Mouse (Mus musculus): ENCODE data around the gene Icam2. TPM values are rescaled to one million over a fixed set of nuclear protein-coding genes. Genes with fewer than 3 reads are reported as not detected.

Gene Icam2
- polyA plus RNA-seq, 1 experiment from 2014 or later: 75.5 TPM

DNA sequence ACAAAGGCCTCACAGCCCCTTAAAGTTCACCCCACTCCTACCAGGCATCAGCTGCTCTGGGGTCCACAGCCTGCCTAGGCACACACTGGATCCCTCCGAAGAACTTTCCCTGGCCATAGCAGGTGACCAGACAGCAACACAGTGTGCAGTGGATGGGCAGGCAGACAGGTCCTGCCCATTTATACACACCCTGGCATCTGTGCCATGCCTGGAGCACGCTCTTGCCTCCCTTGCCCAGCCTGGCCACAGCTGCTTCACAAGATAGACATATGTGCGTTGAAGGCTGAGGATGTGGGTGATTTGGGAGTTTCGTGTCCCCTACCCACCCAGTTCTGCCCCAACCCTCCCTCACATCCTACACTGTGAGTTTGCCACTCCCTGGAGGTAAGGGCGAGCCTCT, 49.8 kb downstream of the Icam2 start:
- H3K4me2 ChIP-seq: no peak overlapping the region
- 82% methylated on average over 5 of the region's 5 CpGs for WGBS
- no peak overlapping the region for H3K4me3 ChIP-seq (replicated peaks)
- no peak for ATAC-seq (replicated peaks; ENCODE audit: low FRiP score)
- no peaks in the 10 kb centered on the region for H3K9me3 ChIP-seq (replicated peaks)
- no peak overlapping the region for H3K27ac ChIP-seq
- no peaks in the 10 kb centered on the region for H3K36me3 ChIP-seq
- no peak overlapping the region for H3K9ac ChIP-seq
- H3K27me3 ChIP-seq: no peaks in the 10 kb centered on the region
- peaks cover 7% of the 10 kb centered on the region for H3K4me1 ChIP-seq

DNA sequence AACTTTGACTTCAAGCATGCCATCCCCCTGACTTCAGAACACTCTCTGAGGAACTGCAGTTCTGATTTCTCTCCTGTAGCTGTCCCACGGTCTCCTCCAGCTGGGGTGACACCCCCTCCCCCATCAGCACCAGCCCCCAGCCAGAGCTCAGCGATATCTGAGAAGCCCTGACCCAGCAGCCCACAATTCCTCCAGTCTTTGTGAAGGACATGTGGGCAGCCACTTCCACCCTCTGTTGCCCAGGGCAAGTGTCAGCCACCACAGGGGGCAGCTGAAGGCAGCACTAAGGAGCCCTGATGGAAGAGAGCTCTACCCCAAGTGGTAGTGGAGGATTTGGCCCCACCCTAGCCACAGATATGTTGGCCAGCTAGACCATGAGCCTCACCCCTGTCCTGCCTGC, 53.8 kb downstream of the Icam2 start:
- 5% methylated on average over 2 of the region's 2 CpGs for WGBS
- peak; percentile 68 for ATAC-seq (replicated peaks; ENCODE audit: low FRiP score)
- Histone ChIP-seq H3K9ac (no peak overlapping the region), H3K9me3 (replicated peaks) (no peaks in the 10 kb centered on the region), H3K36me3 (no peaks in the 10 kb centered on the region), H3K27ac (peak overlapping the region; percentile 43; the same call in 1 of the 2 replicates), H3K4me3 (replicated peaks) (no peak overlapping the region), H3K27me3 (no peaks in the 10 kb centered on the region), H3K4me1 (peaks cover 13% of the 10 kb centered on the region), H3K4me2 (no peak overlapping the region)

DNA sequence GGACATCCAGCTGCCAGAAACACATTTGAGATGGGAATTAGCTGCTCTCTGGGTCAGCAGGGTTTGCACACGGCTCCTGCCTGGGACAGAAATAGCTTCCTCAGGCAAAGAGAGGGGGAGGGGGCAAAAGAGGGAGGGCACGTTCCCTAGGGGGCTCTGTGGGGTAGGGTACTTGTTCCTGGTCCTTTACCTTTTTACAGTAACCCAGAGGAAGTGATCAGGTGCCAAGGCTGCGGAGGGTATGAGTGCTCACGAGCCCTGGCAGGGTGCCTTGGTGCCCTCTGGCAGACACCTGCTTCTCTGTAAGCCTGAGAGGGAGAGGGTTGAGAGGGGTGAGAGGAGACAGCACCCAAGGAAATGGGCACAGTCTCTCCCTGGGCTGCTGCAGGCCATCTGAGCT, 55.4 kb downstream of the Icam2 start:
- Histone ChIP-seq H3K9ac (no peak overlapping the region), H3K4me3 (replicated peaks) (no peak overlapping the region), H3K9me3 (replicated peaks) (no peaks in the 10 kb centered on the region), H3K36me3 (no peaks in the 10 kb centered on the region), H3K27me3 (no peaks in the 10 kb centered on the region), H3K4me2 (no peak overlapping the region), H3K27ac (no peak overlapping the region), H3K4me1 (peaks cover 25% of the 10 kb centered on the region)
- ATAC-seq (replicated peaks; ENCODE audit: low FRiP score): no peak
- WGBS: 51% methylated on average over 4 of the region's 4 CpGs

DNA sequence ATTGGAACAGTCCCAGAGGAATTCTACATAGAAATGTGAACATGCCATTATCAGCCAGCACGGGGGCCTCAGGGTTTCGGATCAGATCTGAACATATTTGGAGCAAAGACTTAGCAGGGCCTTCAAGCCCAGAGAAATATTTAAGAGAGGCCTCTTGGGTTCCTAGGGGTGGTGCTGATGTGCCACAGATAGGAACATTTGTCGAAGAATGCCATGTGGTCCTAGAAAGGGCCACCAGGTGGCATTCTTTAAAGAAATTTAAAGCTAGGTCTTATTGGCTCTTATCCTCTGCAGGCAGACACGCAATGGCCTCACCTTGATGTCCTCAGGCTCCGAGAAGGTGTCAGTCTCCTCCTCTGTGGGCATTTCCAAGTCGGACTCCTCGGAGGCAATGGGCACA, 58.2 kb downstream of the Icam2 start:
- H3K27ac ChIP-seq: no peak overlapping the region
- no peak for ATAC-seq (replicated peaks; ENCODE audit: low FRiP score)
- peaks cover 39% of the 10 kb centered on the region for H3K4me1 ChIP-seq
- no peak overlapping the region for H3K4me3 ChIP-seq (replicated peaks)
- H3K27me3 ChIP-seq: no peaks in the 10 kb centered on the region
- H3K4me2 ChIP-seq: no peak overlapping the region
- no peaks in the 10 kb centered on the region for H3K36me3 ChIP-seq
- no peaks in the 10 kb centered on the region for H3K9me3 ChIP-seq (replicated peaks)
- WGBS: 51% methylated on average over 7 of the region's 7 CpGs
- H3K9ac ChIP-seq: no peak overlapping the region

DNA sequence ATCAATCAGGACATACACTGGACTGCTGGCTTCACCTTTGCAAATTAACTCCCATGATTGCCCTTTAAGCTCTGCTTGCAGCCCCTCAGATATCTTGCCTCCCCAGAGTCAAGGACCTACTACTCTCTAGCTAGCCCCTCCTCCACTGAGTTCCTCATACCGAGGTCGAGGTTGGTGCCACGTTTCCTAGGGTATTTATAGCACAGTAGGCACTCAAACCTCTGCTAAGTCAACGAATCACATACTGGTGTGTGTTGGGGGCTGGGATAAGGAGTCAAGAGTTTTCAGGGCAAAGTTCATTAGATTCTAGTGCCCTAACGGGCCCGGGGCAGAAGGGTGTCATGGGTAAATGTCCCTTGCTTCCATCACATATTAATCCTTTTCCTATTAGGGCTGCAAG, 58.7 kb downstream of the Icam2 start:
- no peaks in the 10 kb centered on the region for H3K36me3 ChIP-seq
- no peak overlapping the region for H3K9ac ChIP-seq
- no peak for ATAC-seq (replicated peaks; ENCODE audit: low FRiP score)
- 51% methylated on average over 6 of the region's 6 CpGs for WGBS
- H3K4me3 ChIP-seq (replicated peaks): no peak overlapping the region
- H3K27ac ChIP-seq: no peak overlapping the region
- no peak overlapping the region for H3K4me2 ChIP-seq
- H3K4me1 ChIP-seq: peaks cover 41% of the 10 kb centered on the region
- no peaks in the 10 kb centered on the region for H3K27me3 ChIP-seq
- no peaks in the 10 kb centered on the region for H3K9me3 ChIP-seq (replicated peaks)

DNA sequence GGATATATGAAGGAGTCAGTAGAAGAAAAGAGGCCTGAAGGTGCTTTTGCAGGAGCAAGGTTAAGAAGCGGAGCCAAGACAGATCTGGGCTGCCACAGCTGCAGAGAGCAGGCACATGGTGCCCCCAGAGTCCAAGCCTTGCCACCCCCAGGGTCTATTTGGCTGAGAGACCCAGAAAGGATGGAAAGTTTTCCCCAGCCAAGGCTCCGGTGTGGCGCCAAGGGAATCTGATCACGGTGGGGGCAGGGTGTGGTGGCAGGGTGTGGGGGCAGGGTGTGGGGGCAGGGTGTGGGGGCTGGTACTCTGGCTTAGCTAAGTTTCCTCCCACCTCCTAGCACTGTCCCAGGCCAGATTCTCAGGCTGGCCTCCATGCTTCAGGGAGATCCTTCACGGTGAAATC, 59.4 kb downstream of the Icam2 start:
- H3K4me1 ChIP-seq: peaks cover 41% of the 10 kb centered on the region
- H3K4me2 ChIP-seq: no peak overlapping the region
- no peak overlapping the region for H3K27ac ChIP-seq
- H3K4me3 ChIP-seq (replicated peaks): no peak overlapping the region
- no peak overlapping the region for H3K9ac ChIP-seq
- H3K36me3 ChIP-seq: no peaks in the 10 kb centered on the region
- no peaks in the 10 kb centered on the region for H3K9me3 ChIP-seq (replicated peaks)
- H3K27me3 ChIP-seq: no peaks in the 10 kb centered on the region
- ATAC-seq (replicated peaks; ENCODE audit: low FRiP score): no peak
- 36% methylated on average over 5 of the region's 5 CpGs for WGBS

Other genes starting within 250 kb of the Icam2 start
- gene Gm10840, start 227.2 kb downstream of the Icam2 start, polyA plus RNA-seq (2015; fragmentation: Nextera tagmentation; extraction: Ambion mirVana): not detected in 2 replicates
- gene Limd2, start 227.2 kb downstream of the Icam2 start, polyA plus RNA-seq (2015; fragmentation: Nextera tagmentation; extraction: Ambion mirVana): 201 and 217 TPM in 2 replicates
- gene Strada, start 185.9 kb downstream of the Icam2 start, polyA plus RNA-seq (2015; fragmentation: Nextera tagmentation; extraction: Ambion mirVana): 28.6 and 31.5 TPM in 2 replicates
- 85.4 and 89.5 TPM in 2 replicates for gene Ccdc47, start 171.7 kb downstream of the Icam2 start, polyA plus RNA-seq (2015; fragmentation: Nextera tagmentation; extraction: Ambion mirVana)
- gene Ddx42, start 171.1 kb downstream of the Icam2 start, polyA plus RNA-seq (2015; fragmentation: Nextera tagmentation; extraction: Ambion mirVana): 75.9 and 77.8 TPM in 2 replicates
- gene Ftsj3, start 132.0 kb downstream of the Icam2 start, polyA plus RNA-seq (2015; fragmentation: Nextera tagmentation; extraction: Ambion mirVana): 64.3 and 70.2 TPM in 2 replicates
- 303 and 306 TPM in 2 replicates for gene Psmc5, start 131.9 kb downstream of the Icam2 start, polyA plus RNA-seq (2015; fragmentation: Nextera tagmentation; extraction: Ambion mirVana)
- gene Smarcd2, start 115.1 kb downstream of the Icam2 start, polyA plus RNA-seq (2015; fragmentation: Nextera tagmentation; extraction: Ambion mirVana): 57.8 and 59.0 TPM in 2 replicates
- gene Tcam1, start 111.4 kb downstream of the Icam2 start, polyA plus RNA-seq (2015; fragmentation: Nextera tagmentation; extraction: Ambion mirVana): 0.65 and 0.82 TPM in 2 replicates
- gene Gh, start 86.2 kb downstream of the Icam2 start, polyA plus RNA-seq (2015; fragmentation: Nextera tagmentation; extraction: Ambion mirVana): not detected in 2 replicates
- 6.8 and 7.3 TPM in 2 replicates for gene Cd79b, start 73.3 kb downstream of the Icam2 start, polyA plus RNA-seq (2015; fragmentation: Nextera tagmentation; extraction: Ambion mirVana)
- 0.42 and 0.75 TPM in 2 replicates for gene Scn4a, start 34.8 kb downstream of the Icam2 start, polyA plus RNA-seq (2015; fragmentation: Nextera tagmentation; extraction: Ambion mirVana)
- gene Prr29, start 22.6 kb downstream of the Icam2 start, polyA plus RNA-seq (2015; fragmentation: Nextera tagmentation; extraction: Ambion mirVana): 0.23 and 0.60 TPM in 2 replicates
- gene Ern1, start 99.8 kb upstream of the Icam2 start, polyA plus RNA-seq (2015; fragmentation: Nextera tagmentation; extraction: Ambion mirVana): 6.6 and 7.0 TPM in 2 replicates
- 8.5 and 9.3 TPM in 2 replicates for gene Tex2, start 225.3 kb upstream of the Icam2 start, polyA plus RNA-seq (2015; fragmentation: Nextera tagmentation; extraction: Ambion mirVana)

Data from kidney, embryonic 15.5 days (tissue).